Mouse (Mus musculus): ENCODE results near the gene Fosb. TPM values are rescaled to one million over a fixed set of nuclear protein-coding genes. Genes with fewer than 3 reads are reported as not detected.

Gene Fosb
- 1.8 and 1.9 TPM in 2 replicates for polyA plus RNA-seq (2012; rRNA removed)

DNA sequence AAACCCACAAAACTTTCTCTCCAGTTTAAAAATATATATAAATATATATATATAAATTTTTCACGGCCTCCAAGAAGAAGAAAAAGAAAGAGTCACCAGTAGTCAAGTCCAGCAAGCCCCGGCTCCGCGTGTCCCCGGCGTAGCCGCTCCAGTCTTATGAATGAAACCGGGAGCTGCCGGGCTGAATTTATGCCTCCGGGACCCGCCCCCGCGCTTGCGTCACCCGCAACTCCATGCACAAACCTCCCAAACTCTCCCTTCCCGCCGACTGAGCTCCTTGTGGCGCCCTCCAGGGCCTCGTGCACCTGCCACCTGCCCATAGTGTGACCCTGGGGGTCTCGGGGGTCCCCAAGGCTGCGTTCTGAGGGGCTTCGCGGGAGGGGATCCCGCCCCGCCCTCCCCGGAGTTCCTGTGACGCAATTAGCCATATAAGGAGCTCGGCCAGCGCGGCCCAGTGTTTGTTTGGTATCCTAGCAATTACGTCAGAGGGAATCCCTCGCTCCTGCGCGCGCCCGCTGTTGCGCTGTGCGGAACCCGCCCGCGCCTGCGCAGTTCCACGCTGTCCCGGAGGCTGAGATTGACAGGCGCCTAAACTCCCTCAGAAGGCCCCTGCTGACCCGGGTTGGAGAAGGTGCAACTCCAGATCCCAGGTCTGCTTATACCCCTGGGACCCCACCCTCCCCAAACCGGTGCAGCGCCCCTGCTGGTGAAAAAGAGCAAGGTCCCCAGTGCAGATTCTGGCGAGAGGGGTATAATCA lies at the start of gene Fosb:
Fosb (minus strand) TSS at position 168 of the 758 bp plus-strand sequence.
- H3K27ac ChIP-seq (ENCODE audit: control insufficient read depth, insufficient read depth, low read length) = no peak within 1 kb of the TSS
- TF ChIP-seq CTCF (IDR thresholded peaks at IDR 0.05; ENCODE audit: borderline replicate concordance, control insufficient read depth, extremely low read depth, insufficient read depth, low read length, poor library complexity) = peak; percentile 51; the same call in 1 of the 2 replicates
- TF ChIP-seq POLR2A (IDR thresholded peaks at IDR 0.05; ENCODE audit: control insufficient read depth, extremely low read depth, insufficient read depth, low read length, poor library complexity) = 0 out of 2 replicates have a peak, but pooled peaks have one; percentile 13
- peaks cover 2% of the 10 kb centered on the region; the same call in 1 of the 2 replicates for H3K27me3 ChIP-seq (ENCODE audit: control insufficient read depth, insufficient read depth, low read length)
- DNase-seq = peak; percentile 91
- 1% methylated on average over 49 of the region's 49 CpGs for WGBS
- H3K4me1 ChIP-seq (replicated peaks; ENCODE audit: control insufficient read depth, insufficient read depth, low read length) = peaks cover 16% of the 10 kb centered on the region
- H3K4me3 ChIP-seq (ENCODE audit: control insufficient read depth, insufficient read depth, low read length) = peak within 1 kb of the TSS; percentile 70
- H3K36me3 ChIP-seq (ENCODE audit: control insufficient read depth, insufficient read depth, low read length) = no peaks in the 10 kb centered on the region

DNA sequence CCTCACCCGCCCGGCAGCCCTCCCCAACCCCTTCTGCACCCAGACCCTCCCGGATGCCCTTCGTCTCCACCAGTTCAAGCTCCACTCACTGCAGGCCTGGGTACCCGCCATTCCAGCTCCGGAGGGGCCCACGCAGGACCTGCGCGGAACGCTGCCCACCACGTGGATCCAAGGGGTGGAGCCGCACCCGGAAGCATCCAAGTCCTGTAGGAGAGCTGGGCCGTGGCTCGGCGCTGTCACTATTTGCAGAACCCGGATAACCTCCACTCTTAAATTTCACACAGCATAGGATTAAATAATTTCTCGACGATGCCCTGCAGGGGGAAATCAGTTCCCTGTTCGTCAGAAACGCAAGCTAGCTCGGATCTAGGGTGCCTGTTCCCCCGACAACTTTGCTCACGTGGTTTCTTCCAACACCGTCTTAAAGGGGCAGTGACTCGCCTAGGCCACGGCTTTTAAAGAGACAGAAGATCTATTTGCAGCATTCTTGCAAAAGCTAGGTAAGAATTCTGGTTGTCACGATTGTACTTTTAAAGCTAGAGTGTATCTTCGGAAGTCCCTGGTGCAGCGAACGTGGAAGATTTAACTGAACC lies 49.5 kb upstream of the Fosb start, which contains the start of the genes Cd3eap and Ppp1r13l:
Cd3eap (minus strand) TSS at position 185 of the 593 bp plus-strand sequence.
Ppp1r13l (plus strand) TSS at position 451 of the 593 bp plus-strand sequence.
- DNase-seq = peak; percentile 79
- WGBS = under 1% methylated on average over 31 of the region's 31 CpGs
- H3K36me3 ChIP-seq (ENCODE audit: control insufficient read depth, insufficient read depth, low read length) = no peaks in the 10 kb centered on the region
- peak within 1 kb of the TSS; percentile 40 for H3K4me3 ChIP-seq (ENCODE audit: control insufficient read depth, insufficient read depth, low read length)
- TF ChIP-seq CTCF (IDR thresholded peaks at IDR 0.05; ENCODE audit: borderline replicate concordance, control insufficient read depth, extremely low read depth, insufficient read depth, low read length, poor library complexity) = no peak
- TF ChIP-seq POLR2A (IDR thresholded peaks at IDR 0.05; ENCODE audit: control insufficient read depth, extremely low read depth, insufficient read depth, low read length, poor library complexity) = 0 out of 2 replicates have a peak, but pooled peaks have one; percentile 32
- H3K27ac ChIP-seq (ENCODE audit: control insufficient read depth, insufficient read depth, low read length) = no peak within 1 kb of the TSS
- peaks cover 22% of the 10 kb centered on the region for H3K4me1 ChIP-seq (replicated peaks; ENCODE audit: control insufficient read depth, insufficient read depth, low read length)
- no peaks in the 10 kb centered on the region; the same call in 1 of the 2 replicates for H3K27me3 ChIP-seq (ENCODE audit: control insufficient read depth, insufficient read depth, low read length)

DNA sequence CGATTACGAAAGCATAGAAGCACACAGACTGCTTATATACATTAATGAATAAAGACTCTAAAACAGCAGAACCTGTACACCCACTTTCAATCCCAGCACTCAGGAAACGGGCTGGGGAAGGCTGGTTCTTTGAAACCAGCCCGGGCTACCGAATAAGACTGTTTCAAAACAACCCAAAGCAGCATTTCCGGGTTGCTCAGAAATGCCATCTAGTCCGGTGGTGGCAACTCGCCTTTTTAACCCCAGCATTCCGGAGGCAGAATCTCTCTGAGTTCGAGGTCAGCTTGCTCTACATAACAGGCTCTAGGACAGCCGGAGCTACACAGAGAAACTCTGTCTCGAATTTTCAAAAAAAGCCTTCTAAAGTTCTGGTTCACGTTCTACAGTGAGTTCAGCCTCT lies 48.8 kb upstream of the Fosb start:
- no peak for TF ChIP-seq POLR2A (IDR thresholded peaks at IDR 0.05; ENCODE audit: control insufficient read depth, extremely low read depth, insufficient read depth, low read length, poor library complexity)
- TF ChIP-seq CTCF (IDR thresholded peaks at IDR 0.05; ENCODE audit: borderline replicate concordance, control insufficient read depth, extremely low read depth, insufficient read depth, low read length, poor library complexity) = no peak
- Histone ChIP-seq H3K4me3 (ENCODE audit: control insufficient read depth, insufficient read depth, low read length) (no peak overlapping the region; the same call in 1 of the 2 replicates), H3K27ac (ENCODE audit: control insufficient read depth, insufficient read depth, low read length) (no peak overlapping the region), H3K27me3 (ENCODE audit: control insufficient read depth, insufficient read depth, low read length) (no peaks in the 10 kb centered on the region; the same call in 1 of the 2 replicates), H3K36me3 (ENCODE audit: control insufficient read depth, insufficient read depth, low read length) (no peaks in the 10 kb centered on the region), H3K4me1 (replicated peaks; ENCODE audit: control insufficient read depth, insufficient read depth, low read length) (peaks cover 22% of the 10 kb centered on the region)
- DNase-seq = no peak
- WGBS = 8% methylated on average over 13 of the region's 13 CpGs

DNA sequence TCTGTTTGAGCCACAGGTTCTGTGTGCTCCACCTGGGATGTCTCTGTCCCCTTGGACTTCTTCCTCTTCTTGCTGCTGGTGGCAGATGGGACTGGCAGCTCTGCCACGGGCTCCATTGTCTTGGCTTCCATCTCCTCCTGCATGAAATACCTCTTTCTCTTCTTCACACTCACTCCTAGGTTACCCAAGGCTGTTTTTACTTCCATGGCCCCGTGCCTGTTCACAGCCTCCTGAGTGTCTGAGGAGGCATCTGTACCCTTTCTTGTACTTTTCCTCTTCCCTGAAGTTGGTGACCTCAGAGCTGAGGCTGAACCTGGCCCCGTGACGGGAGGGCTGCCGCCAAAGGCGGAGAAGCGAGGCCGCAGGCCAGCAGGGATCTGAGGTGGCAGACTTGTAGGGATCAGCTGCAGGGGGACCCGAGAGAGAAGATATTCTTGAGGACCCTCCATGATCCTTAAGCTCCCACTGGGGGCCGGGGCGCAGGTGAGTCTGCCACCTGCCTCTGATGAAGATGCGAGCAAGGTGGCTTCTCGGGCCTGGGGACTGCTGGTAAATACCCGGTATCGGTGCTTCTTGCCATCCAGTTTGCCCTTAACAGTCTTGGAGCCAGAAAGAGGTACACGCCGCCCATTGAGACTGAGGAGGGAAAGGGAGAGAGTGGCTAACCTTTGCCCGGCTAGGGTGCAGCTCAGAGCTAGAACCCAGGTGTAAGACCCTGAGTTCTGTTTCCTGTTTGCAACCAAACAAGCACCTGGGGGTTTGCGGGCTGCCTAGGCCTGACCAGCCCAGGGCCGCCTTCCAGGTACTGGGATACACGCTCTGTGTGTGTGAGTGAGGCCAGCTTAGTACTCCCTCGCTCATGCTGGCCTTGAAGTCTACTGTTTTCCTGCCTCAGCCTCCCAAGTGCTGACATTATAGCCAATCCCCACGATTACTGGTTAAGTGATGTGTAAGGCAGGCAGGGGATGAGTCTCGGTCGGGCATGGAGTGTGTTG lies 47.8 kb upstream of the Fosb start:
- no peaks in the 10 kb centered on the region; the same call in 1 of the 2 replicates for H3K27me3 ChIP-seq (ENCODE audit: control insufficient read depth, insufficient read depth, low read length)
- WGBS = 93% methylated on average over 25 of the region's 25 CpGs
- H3K36me3 ChIP-seq (ENCODE audit: control insufficient read depth, insufficient read depth, low read length) = no peaks in the 10 kb centered on the region
- TF ChIP-seq CTCF (IDR thresholded peaks at IDR 0.05; ENCODE audit: borderline replicate concordance, control insufficient read depth, extremely low read depth, insufficient read depth, low read length, poor library complexity) (no peak), POLR2A (IDR thresholded peaks at IDR 0.05; ENCODE audit: control insufficient read depth, extremely low read depth, insufficient read depth, low read length, poor library complexity) (no peak)
- H3K4me1 ChIP-seq (replicated peaks; ENCODE audit: control insufficient read depth, insufficient read depth, low read length) = peaks cover 22% of the 10 kb centered on the region
- H3K4me3 ChIP-seq (ENCODE audit: control insufficient read depth, insufficient read depth, low read length) = no peak overlapping the region
- H3K27ac ChIP-seq (ENCODE audit: control insufficient read depth, insufficient read depth, low read length) = no peak overlapping the region
- DNase-seq = no peak

DNA sequence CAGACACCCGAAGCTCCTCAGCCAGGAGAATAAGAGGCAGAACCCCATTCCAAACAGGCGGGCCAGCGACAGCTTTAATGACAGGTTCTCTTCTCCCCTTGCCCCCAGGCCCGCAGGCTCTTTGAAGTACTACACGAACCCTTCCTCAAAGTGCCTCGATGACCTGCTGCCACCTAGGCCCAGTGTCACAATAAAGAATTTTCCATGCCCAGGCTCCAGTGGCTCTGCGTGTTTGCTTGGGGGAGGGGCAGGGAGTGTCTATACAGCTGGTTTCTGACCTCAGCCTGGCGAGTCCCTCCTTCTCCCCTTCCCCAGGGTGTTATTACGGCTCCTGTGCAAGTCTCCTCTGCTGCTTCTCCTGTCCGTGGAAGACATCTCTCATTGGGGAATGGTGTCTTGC lies 46.5 kb upstream of the Fosb start:
- DNase-seq = no peak
- peaks cover 19% of the 10 kb centered on the region for H3K4me1 ChIP-seq (replicated peaks; ENCODE audit: control insufficient read depth, insufficient read depth, low read length)
- WGBS = 91% methylated on average over 10 of the region's 10 CpGs
- no peaks in the 10 kb centered on the region for H3K36me3 ChIP-seq (ENCODE audit: control insufficient read depth, insufficient read depth, low read length)
- H3K27me3 ChIP-seq (ENCODE audit: control insufficient read depth, insufficient read depth, low read length) = no peaks in the 10 kb centered on the region; the same call in 1 of the 2 replicates
- no peak overlapping the region for H3K4me3 ChIP-seq (ENCODE audit: control insufficient read depth, insufficient read depth, low read length)
- TF ChIP-seq CTCF (IDR thresholded peaks at IDR 0.05; ENCODE audit: borderline replicate concordance, control insufficient read depth, extremely low read depth, insufficient read depth, low read length, poor library complexity) = no peak
- no peak overlapping the region for H3K27ac ChIP-seq (ENCODE audit: control insufficient read depth, insufficient read depth, low read length)
